Mouse (Mus musculus) spleen, embryonic (tissue): ENCODE measurements around the gene Nod1.

Source experiments
- CTCF ChIA-PET: fragments of 350-600 bp; sonication (Branson Sonifier 250); formaldehyde crosslinking; loops from one replicate; lab custom pipeline; 2022; lab: Charles Lee

Gene Nod1

GRCm38 (mm10) chr6:54972111-54972928 lies at the start of gene Nod1:
Gene Nod1 (minus strand): TSS chr6:54972612.
- CTCF ChIA-PET: no interaction called here

GRCm38 (mm10) chr6:55021806-55022205 lies 49.4 kb upstream of the Nod1 start:
- CTCF ChIA-PET: no interaction called here

- CTCF ChIA-PET: no interaction called here
Observed at GRCm38 (mm10) chr6:55018417-55018816, 46.0 kb upstream of the Nod1 start.

DNA sequence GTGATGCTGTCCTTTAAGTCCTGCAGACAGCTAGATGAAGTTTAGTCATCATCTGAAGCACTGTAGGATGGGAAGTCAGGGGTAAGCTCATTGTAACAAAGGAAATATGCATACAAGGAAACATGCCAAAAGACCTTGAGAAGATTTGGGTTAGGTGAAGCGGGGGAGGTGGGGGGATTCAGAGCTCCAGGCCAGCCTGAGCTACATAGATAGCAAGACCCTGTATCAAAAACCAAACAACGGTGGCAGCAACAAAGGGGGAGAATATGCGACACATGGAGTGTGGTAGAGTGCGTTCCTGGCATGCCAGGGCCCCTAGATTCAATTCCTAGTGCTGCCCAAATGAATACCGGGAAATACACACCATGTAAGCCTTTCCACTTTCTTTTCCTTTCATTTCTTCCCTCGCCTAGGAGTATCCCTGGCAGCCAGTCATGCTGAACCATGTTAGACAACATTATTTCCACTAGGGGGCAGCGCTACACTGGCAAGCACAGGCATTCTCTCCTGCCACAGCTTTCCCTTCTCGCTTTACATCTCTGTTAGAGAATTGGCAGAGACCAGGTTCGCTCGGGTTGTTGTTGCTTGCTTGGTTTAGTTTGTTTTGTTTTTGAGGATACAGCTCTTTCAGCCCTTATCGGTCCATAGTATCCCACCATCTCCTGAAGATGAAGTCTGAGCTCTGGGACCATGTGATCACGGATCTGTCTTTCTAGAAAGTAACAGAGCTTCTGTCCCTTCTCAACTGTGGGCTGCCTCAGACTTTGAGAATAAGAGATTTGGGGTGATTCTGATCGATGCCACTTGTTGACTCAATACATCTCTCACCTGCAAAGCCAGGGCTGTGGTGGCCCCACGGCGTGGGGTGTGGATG lies 44.5 kb upstream of the Nod1 start:
- CTCF ChIA-PET: interaction anchor here (1.0 to 2.1 kb wide), 3 partner anchors 97 to 208 kb away, joined by 3 to 8 read pairs (median 3); no protein-coding TSS in a partner anchor

DNA sequence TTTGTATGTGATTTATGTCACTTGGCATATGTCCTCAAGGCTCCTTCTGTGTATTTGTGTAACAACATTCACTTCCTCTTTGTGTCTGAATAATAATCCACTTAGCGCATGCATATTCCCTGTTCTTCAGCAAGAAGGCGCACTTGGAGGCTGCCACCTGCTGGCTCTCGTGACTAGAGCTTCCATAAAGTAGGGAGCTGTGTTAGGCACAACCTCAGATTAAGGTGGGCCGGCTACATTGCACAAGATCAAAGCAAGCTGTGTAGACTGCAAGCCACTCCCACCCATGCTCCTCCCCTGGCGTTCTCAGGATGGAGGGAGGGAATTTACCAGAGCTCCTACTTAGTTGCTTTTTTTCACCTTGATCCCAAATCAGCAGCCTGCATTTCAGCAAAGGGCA lies 43.8 kb upstream of the Nod1 start:
- CTCF ChIA-PET: interaction anchor here (1.0 to 2.1 kb wide), 3 partner anchors 150 to 310 kb away, joined by 3 to 8 read pairs (median 3); no protein-coding TSS in a partner anchor

DNA sequence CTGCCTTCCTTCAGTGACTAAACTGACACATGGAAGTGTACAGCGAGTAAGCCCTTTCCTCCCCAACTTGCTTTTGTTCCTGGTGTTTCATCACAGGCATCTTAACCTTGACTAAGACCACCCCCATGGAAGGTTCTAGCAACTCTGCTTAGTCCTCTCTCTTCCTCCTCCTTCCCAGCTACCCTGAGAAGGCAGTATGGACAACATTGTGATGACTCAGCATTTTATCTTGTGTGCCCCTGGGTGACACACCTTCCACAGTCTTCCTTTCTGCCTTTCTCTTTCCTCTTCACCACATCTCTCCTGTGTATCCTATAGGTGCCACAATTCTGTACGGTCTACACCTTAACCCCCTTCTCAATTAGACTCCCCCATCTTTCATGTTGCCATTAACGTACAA lies 41.8 kb upstream of the Nod1 start:
- CTCF ChIA-PET: interaction anchor here (0.5 kb wide), 1 partner anchor 162 kb away, joined by 3 read pairs; no protein-coding TSS in a partner anchor

DNA sequence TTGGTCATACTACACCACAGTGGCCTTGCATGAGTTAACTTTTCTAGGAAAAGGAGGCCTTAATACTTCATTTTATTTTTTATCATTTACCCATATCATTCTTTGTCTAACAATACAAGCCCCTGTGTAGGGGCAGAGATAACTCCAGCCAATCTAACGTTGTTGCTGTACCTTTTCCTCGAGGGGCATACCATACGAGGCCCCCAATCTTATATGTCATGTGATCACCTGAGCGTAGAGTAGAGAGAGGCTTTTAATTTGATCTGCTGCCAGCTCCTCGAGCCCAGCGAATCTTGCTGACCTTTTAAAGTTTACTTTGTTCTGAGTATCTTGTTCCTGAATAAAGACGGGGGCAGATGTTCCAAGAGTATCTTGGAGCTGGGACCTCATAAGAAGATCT lies 40.1 kb upstream of the Nod1 start:
- CTCF ChIA-PET: no interaction called here

- CTCF ChIA-PET: no interaction called here
Observed at GRCm38 (mm10) chr6:55010330-55011091, 38.1 kb upstream of the Nod1 start.

DNA sequence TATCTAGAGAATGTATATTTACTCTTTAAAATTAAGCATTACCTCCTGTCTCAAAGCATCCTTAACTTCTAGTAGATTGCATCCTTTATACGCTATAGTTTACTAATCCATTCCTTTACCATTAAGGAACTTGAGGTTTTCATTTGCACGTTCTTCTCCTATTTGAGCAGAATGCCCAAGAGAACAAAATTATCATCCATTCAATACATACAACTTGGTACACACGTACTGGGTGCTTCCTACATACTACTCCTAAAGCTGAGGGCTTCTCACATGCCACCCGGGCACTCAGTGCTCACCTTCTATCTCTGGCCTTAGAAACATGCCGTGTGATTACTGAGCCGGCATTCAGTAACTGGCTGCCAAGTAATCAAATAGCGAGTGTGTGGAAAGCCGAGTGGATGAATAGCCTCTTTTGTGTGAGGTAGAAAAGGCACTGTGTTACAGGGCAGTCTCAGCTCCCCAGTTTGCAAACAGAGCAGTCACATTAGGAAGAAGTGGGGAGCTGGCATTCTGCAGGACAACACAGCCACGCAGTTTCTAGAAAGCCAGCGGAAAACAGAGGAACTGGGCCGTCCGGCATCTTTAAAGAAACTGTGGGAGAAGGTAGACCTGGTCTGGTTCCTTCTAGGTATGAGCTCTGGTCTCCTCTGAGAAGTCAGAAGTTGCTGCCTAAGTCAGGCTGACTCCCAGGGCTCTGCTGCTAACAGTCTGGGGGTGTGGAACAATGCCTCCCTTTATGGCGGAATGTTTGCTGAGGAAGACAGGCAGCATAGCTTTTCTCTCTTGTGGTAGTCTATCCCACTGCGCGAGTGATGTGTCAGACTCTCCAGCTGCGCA lies 37.2 kb upstream of the Nod1 start:
- CTCF ChIA-PET: no interaction called here

DNA sequence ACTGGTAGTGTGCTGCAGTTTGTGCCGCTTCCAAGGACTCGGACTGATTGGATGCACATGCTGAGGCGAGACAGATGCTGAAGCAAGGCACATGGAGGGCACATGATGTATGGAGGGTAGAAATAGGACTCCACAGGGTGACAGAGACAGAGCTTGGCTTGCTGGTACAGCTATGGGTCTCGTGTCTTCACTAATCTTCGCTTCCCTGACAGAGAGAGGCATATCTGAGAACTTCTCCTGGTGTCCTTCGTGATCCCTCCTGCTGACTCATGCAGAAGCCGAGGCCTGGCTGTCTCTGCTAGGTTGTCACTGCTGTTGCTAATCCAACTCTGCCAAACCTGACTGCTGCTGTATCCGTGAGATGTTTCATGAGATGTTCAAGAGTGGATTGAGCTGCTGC lies 36.0 kb upstream of the Nod1 start:
- CTCF ChIA-PET: no interaction called here

DNA sequence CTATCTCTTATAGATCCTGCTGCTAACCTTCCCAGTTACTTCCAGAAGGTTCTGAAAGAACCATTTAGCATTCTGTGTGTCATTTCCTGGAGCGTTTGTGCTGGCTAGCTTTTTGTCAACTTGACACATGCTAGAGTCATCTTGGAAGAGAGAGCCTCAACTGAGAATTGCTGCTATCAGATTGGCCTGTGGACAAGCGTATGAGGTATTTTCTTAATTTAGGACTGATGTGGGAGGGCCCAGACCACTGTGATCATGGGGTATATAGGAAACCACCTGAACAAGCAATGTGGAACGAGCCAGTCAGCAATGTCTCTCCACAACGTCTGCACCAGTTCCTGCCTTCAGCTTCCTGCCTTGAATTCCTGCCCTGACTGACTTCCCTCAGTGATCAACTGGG lies 31.1 kb upstream of the Nod1 start:
- CTCF ChIA-PET: no interaction called here

GRCm38 (mm10) chr6:55002438-55002837 lies 30.0 kb upstream of the Nod1 start:
- CTCF ChIA-PET: no interaction called here

DNA sequence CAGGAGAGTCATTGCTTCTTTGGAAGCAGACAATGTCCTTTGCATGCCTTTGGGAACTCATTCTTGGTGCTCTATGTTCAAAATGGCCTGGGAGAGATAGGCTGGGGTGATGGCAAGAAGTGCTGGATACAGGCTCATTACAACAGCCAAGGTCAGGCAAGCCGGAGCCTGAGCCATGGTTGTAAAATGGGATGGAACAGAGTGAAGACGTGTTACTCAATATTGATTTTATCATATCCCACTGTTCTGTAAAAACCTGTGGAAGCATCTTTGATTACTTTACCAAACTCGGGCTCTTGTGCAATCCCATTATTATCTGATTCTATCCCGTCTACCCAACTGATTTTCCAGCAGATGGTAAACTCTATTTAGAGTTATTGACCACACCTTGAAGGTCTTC lies 28.9 kb upstream of the Nod1 start:
- CTCF ChIA-PET: no interaction called here

DNA sequence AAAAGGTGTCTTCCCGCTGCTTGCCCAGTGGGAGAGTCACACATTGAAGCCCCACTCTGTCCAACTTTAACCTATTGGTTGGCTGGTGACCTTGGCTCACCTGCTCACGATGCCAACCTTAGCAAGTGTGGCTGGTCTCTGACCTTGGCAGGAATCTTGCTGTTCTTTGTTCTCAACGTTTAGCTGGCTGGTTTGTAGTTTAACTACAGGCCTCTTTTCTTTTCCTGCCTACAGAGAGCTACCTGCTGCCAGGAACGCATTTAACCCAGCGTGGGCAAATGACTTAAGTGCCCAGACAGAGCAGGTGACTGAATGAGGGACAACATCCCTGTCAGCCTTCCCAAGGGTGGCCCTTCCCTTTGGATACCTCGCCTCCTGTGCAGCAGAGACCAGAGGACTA lies 25.3 kb upstream of the Nod1 start:
- CTCF ChIA-PET: interaction anchor here (0.8 kb wide), 1 partner anchor 402 kb away, joined by 7 read pairs; no protein-coding TSS in a partner anchor

DNA sequence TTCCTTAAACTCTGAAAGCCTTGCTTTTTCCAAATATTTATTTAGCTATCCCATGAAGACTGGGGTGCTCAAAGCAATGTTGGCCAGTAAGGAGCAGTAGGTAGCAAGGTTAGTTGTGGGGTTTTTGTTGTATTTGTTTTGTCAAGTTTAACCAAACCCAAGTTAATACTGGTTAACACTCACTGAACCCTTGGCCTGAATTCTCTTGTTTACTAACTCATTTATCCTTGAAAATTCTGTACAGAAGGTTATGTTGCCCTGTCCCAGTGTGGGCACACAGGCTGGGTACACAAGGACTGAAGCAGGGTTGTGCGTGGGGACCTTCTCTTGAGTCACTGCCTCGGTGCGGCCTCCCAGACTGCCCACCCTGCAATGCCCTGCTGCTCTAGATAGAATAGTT lies 23.9 kb upstream of the Nod1 start:
- CTCF ChIA-PET: no interaction called here

- CTCF ChIA-PET: interaction anchor here (1.1 kb wide), 1 partner anchor 38 kb away, joined by 5 read pairs; no protein-coding TSS in a partner anchor
Observed at GRCm38 (mm10) chr6:54992734-54993260, 20.4 kb upstream of the Nod1 start, which contains the start of gene Ggct. Gene Ggct (minus strand): TSS chr6:54992950.

DNA sequence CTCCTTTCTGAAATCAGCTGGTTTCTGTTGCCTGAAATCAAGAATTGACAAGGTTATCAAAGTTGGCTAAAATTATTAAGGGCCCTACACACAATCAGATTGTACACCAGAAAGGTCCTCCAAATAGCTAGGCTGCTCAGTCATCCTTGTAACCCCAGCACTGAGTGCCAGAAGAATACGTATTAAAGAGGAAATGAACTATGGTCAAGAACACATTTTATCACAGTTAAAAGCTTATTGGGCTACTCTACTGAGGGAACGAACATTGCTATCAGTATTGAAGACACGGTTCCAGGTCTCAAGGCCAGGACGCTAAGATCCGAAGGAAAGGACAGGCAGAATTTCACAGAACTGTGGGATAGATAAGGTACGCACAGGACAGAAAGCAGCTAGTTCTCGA lies 19.7 kb upstream of the Nod1 start:
- CTCF ChIA-PET: interaction anchor here (1.1 kb wide), 1 partner anchor 38 kb away, joined by 5 read pairs; no protein-coding TSS in a partner anchor

DNA sequence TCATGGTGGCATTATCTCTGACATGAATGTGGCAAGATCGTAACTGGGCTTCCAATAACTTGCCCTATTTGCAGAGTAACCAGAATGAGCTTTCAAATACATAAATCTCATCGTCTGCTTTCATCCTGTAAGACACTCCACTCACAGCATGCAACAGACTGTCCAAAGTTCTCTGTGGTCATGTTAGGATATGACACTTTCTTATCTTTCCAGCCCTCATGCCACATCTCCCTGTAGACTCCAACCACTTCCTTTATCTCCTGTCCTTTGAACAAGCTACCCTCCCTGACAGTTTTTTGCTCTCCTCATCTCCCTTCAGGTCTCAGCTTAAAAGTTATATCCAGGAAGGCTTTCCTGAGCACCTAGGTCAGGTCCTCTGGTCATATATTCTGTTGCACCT lies 18.8 kb upstream of the Nod1 start:
- CTCF ChIA-PET: interaction anchor here (0.8 kb wide), 1 partner anchor 38 kb away, joined by 3 read pairs; no protein-coding TSS in a partner anchor

GRCm38 (mm10) chr6:54988141-54988540 lies 15.7 kb upstream of the Nod1 start:
- CTCF ChIA-PET: interaction anchor here (0.6 kb wide), 1 partner anchor 66 kb away, joined by 6 read pairs; no protein-coding TSS in a partner anchor

DNA sequence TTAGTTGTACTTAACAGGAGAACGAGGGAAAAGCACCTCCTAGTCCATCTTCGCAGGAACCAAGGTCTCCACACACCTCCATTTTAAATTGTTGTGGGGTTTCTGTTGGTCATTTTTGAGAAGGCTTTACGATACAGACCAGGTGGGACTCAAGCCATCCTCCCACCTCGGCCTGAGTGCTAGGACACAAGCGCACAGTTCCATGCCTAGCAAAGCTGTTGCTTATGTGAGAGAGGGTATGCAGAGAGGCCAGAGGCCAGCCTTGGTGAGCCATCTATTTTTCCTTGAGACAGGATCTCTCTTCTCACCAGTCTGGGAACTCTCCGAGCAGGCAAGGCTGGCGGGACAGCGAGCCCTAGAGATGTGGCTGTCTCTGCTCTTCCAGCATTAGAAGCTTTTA lies 11.7 kb upstream of the Nod1 start:
- CTCF ChIA-PET: no interaction called here
